Mouse (Mus musculus): Measurements from ENCODE around the gene Arl14ep. TPM values are rescaled to one million over a fixed set of nuclear protein-coding genes. Genes with fewer than 3 reads are reported as not detected.

Arl14ep gene
- total and polyA plus RNA-seq, 3 experiments, result 55.2 to 76.0 (median 61.0) TPM

Other genes starting within 250 kb of the Arl14ep start
- not detected in 2 replicates for gene Fshb, start 85.2 kb upstream of the Arl14ep start, total RNA-seq (2012; rRNA removed)
- not detected in 2 replicates for gene Fshb, start 85.2 kb upstream of the Arl14ep start, total RNA-seq (2014; rRNA removed)
- not detected in 2 replicates for gene Fshb, start 85.2 kb upstream of the Arl14ep start, polyA plus RNA-seq (2012; ENCODE audit: insufficient read length, low read depth)